Mouse (Mus musculus): ENCODE results near the gene Serpina1f. TPM values are rescaled to one million over a fixed set of nuclear protein-coding genes. Genes with fewer than 3 reads are reported as not detected.
"Not testable (repeated sequence)": the region's sequence is repeated elsewhere in the genome, so short reads cannot be mapped to it uniquely, and the experiment has no call there.

Serpina1f gene
- polyA plus RNA-seq, 2 experiments = not detected

GRCm38 (mm10) chr12:103670964-103671363 lies 24.4 kb downstream of the Serpina1f start:
- Histone ChIP-seq H3K27ac (no peak overlapping the region), H3K4me1 (replicated peaks; ENCODE audit: control insufficient read depth in 2 of 2, insufficient read depth in 2 of 2, low read length in 1 of 2) (peaks cover 0 to 6% of the 10 kb centered on the region in 2 experiments; a peak in 1 of 4 replicates), H3K4me2 (ENCODE audit: low read depth) (no peak overlapping the region), H3K9me3 (ENCODE audit: control insufficient read depth, low read length) (no peaks in the 10 kb centered on the region), H3K4me3 (ENCODE audit: insufficient read depth in 1 of 2, low read depth in 2 of 2, low read length in 2 of 2) (no peak overlapping the region), H3K36me3 (replicated peaks; ENCODE audit: control insufficient read depth, insufficient read depth, low read depth) (no peaks in the 10 kb centered on the region), H3K9ac (replicated peaks) (no peak overlapping the region), H3K27me3 (ENCODE audit: control insufficient read depth, insufficient read depth, low read length) (no peaks in the 10 kb centered on the region)
- ATAC-seq (ENCODE audit: insufficient read depth) = no peak
- WGBS (ENCODE audit: insufficient replicate concordance) = 29% methylated on average over 2 of the region's 2 CpGs
- no peak for DNase-seq (ENCODE audit: low read depth in 3 of 3, low spot score in 3 of 3)
- TF ChIP-seq CTCF (IDR thresholded peaks at IDR 0.05; ENCODE audit: low read depth) = no peak
- TF ChIP-seq EP300 (IDR thresholded peaks at IDR 0.05; ENCODE audit: low read depth) = no peak

GRCm38 (mm10) chr12:103670344-103670743 lies 25.0 kb downstream of the Serpina1f start:
- no peaks in the 10 kb centered on the region for H3K27me3 ChIP-seq (ENCODE audit: control insufficient read depth, insufficient read depth, low read length)
- 65% methylated on average over 5 of the region's 5 CpGs for WGBS (ENCODE audit: insufficient replicate concordance)
- no peak overlapping the region for H3K27ac ChIP-seq
- TF ChIP-seq CTCF (IDR thresholded peaks at IDR 0.05; ENCODE audit: low read depth) = no peak
- no peak for TF ChIP-seq EP300 (IDR thresholded peaks at IDR 0.05; ENCODE audit: low read depth)
- H3K4me1 ChIP-seq (replicated peaks; ENCODE audit: control insufficient read depth in 2 of 2, insufficient read depth in 2 of 2, low read length in 1 of 2) = peaks cover 0 to 6% of the 10 kb centered on the region in 2 experiments; a peak in 1 of 4 replicates
- H3K9ac ChIP-seq (replicated peaks) = no peak overlapping the region
- ATAC-seq (ENCODE audit: insufficient read depth) (no peak), DNase-seq (ENCODE audit: low read depth in 3 of 3, low spot score in 3 of 3) (no peak)
- no peaks in the 10 kb centered on the region for H3K36me3 ChIP-seq (replicated peaks; ENCODE audit: control insufficient read depth, insufficient read depth, low read depth)
- H3K4me2 ChIP-seq (ENCODE audit: low read depth) = no peak overlapping the region
- no peaks in the 10 kb centered on the region for H3K9me3 ChIP-seq (ENCODE audit: control insufficient read depth, low read length)
- no peak overlapping the region for H3K4me3 ChIP-seq (ENCODE audit: insufficient read depth in 1 of 2, low read depth in 2 of 2, low read length in 2 of 2)

GRCm38 (mm10) chr12:103665286-103665685 lies 30.0 kb downstream of the Serpina1f start:
- ATAC-seq (ENCODE audit: insufficient read depth) (no peak), DNase-seq (ENCODE audit: low read depth in 3 of 3, low spot score in 3 of 3) (no peak)
- Histone ChIP-seq H3K4me2 (ENCODE audit: low read depth) (no peak overlapping the region), H3K4me3 (ENCODE audit: insufficient read depth in 1 of 2, low read depth in 2 of 2, low read length in 2 of 2) (no peak overlapping the region), H3K9ac (replicated peaks) (no peak overlapping the region), H3K27me3 (ENCODE audit: control insufficient read depth, insufficient read depth, low read length) (no peaks in the 10 kb centered on the region), H3K36me3 (replicated peaks; ENCODE audit: control insufficient read depth, insufficient read depth, low read depth) (no peaks in the 10 kb centered on the region), H3K9me3 (ENCODE audit: control insufficient read depth, low read length) (no peaks in the 10 kb centered on the region), H3K4me1 (replicated peaks; ENCODE audit: control insufficient read depth in 2 of 2, insufficient read depth in 2 of 2, low read length in 1 of 2) (peaks cover 0 to 1% of the 10 kb centered on the region in 2 experiments; a peak in 1 of 4 replicates), H3K27ac (no peak overlapping the region)
- TF ChIP-seq CTCF (IDR thresholded peaks at IDR 0.05; ENCODE audit: low read depth) = no peak
- TF ChIP-seq EP300 (IDR thresholded peaks at IDR 0.05; ENCODE audit: low read depth) = no peak
- WGBS (ENCODE audit: insufficient replicate concordance) = 64% methylated on average over 3 of the region's 3 CpGs

GRCm38 (mm10) chr12:103662053-103662452 lies 33.3 kb downstream of the Serpina1f start:
- H3K4me1 ChIP-seq (replicated peaks; ENCODE audit: control insufficient read depth in 2 of 2, insufficient read depth in 2 of 2, low read length in 1 of 2); H3K4me3 ChIP-seq (ENCODE audit: insufficient read depth in 1 of 2, low read depth in 2 of 2, low read length in 2 of 2); H3K27me3 ChIP-seq (ENCODE audit: control insufficient read depth, insufficient read depth, low read length); H3K36me3 ChIP-seq (replicated peaks; ENCODE audit: control insufficient read depth, insufficient read depth, low read depth); DNase-seq (ENCODE audit: low read depth in 3 of 3, low spot score in 3 of 3); H3K9ac ChIP-seq (replicated peaks); H3K9me3 ChIP-seq (ENCODE audit: control insufficient read depth, low read length); ATAC-seq (ENCODE audit: insufficient read depth); H3K4me2 ChIP-seq (ENCODE audit: low read depth); H3K27ac ChIP-seq: not testable (repeated sequence)

- no peak for ATAC-seq (ENCODE audit: insufficient read depth)
- Histone ChIP-seq H3K4me2 (ENCODE audit: low read depth) (no peak overlapping the region), H3K4me1 (replicated peaks; ENCODE audit: control insufficient read depth in 2 of 2, insufficient read depth in 2 of 2, low read length in 1 of 2) (peaks cover 0 to 6% of the 10 kb centered on the region in 2 experiments; a peak in 2 of 4 replicates), H3K9ac (replicated peaks) (no peak overlapping the region), H3K36me3 (replicated peaks; ENCODE audit: control insufficient read depth, insufficient read depth, low read depth) (no peaks in the 10 kb centered on the region), H3K27ac (no peak overlapping the region), H3K4me3 (ENCODE audit: insufficient read depth in 1 of 2, low read depth in 2 of 2, low read length in 2 of 2) (no peak overlapping the region), H3K27me3 (ENCODE audit: control insufficient read depth, insufficient read depth, low read length) (no peaks in the 10 kb centered on the region), H3K9me3 (ENCODE audit: control insufficient read depth, low read length) (no peaks in the 10 kb centered on the region)
- DNase-seq (ENCODE audit: low read depth in 3 of 3, low spot score in 3 of 3) = no peak
- TF ChIP-seq CTCF (IDR thresholded peaks at IDR 0.05; ENCODE audit: low read depth) (no peak), EP300 (IDR thresholded peaks at IDR 0.05; ENCODE audit: low read depth) (no peak)
- WGBS (ENCODE audit: insufficient replicate concordance) = 64% methylated on average over 5 of the region's 5 CpGs
Measured at GRCm38 (mm10) chr12:103660076-103660475, 35.3 kb downstream of the Serpina1f start.
